Mouse (Mus musculus) olfactory bulb, adult 2 months (tissue): ENCODE results near the gene Wnt6.

Source experiments
- CTCF ChIP-seq: fragments of 200-500 bp; IDR thresholded peaks from 2 replicates; pipeline ENCODE4 v1.5.1; 2012; ENCODE audit warnings: low read depth, mild to moderate bottlenecking, low read length, moderate library complexity; ENCODE audit not compliant: insufficient read depth
- POLR2A ChIP-seq: fragments of 200-500 bp; IDR thresholded peaks from 2 replicates; pipeline ENCODE4 v1.6.1; 2012; ENCODE audit warnings: mild to moderate bottlenecking, low read depth, low read length, moderate library complexity; ENCODE audit not compliant: insufficient read depth

DNA sequence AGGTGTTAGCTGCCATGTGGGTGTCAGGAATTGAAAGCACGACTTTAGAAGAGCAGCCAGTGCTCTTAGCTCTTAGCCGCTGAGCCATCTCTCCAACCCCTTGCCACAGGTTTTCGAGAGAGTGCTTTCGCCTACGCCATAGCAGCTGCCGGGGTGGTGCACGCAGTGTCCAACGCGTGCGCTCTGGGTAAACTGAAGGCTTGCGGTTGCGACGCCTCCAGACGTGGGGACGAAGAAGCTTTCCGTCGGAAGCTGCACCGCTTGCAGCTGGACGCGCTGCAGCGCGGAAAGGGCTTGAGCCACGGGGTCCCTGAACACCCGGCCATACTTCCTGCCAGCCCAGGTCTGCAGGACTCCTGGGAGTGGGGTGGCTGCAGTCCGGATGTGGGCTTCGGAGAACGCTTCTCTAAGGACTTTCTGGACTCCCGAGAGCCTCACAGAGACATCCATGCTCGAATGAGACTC lies 28.8 kb downstream of the Wnt6 start:
- no peak for TF ChIP-seq POLR2A
- no peak for TF ChIP-seq CTCF
